Mouse (Mus musculus) forebrain, embryonic 10.5 days (tissue): ENCODE data around the gene Itpr1. TPM values are rescaled to one million over a fixed set of nuclear protein-coding genes. Genes with fewer than 3 reads are reported as not detected.

Source experiments
- DNase-seq: peaks from one replicate; pipeline ENCODE4 v3.0.0-alpha.2; 2017; ENCODE audit warnings: low spot score; ENCODE audit errors: extremely low spot score
- H3K27ac ChIP-seq: fragments of 300-500 bp; sonication (generic); 2 replicates; pipeline ENCODE4 v1.5.1; 2016; ENCODE audit warnings: mild to moderate bottlenecking
- H3K27me3 ChIP-seq: fragments of 300-500 bp; sonication (generic); 2 replicates; pipeline ENCODE4 v1.6.1; 2016; ENCODE audit warnings: mild to moderate bottlenecking; ENCODE audit not compliant: poor library complexity, severe bottlenecking
- H3K36me3 ChIP-seq: fragments of 300-500 bp; sonication (generic); replicated peaks from 2 replicates; pipeline ENCODE4 v1.6.1; 2016; ENCODE audit warnings: mild to moderate bottlenecking, moderate library complexity
- H3K4me1 ChIP-seq: fragments of 300-500 bp; sonication (generic); 2 replicates; pipeline ENCODE4 v1.6.1; 2016
- H3K4me3 ChIP-seq: fragments of 300-500 bp; sonication (generic); 2 replicates; pipeline ENCODE4 v1.5.1; 2016; ENCODE audit warnings: mild to moderate bottlenecking, moderate library complexity
- H3K9me3 ChIP-seq: fragments of 300-500 bp; sonication (generic); 2 replicates; pipeline ENCODE4 v1.6.1; 2016; ENCODE audit warnings: mild to moderate bottlenecking, moderate library complexity
- WGBS: fragments of 180-500 bp; shearing (Covaris S2); methylation state at CpG from one replicate; pipeline ENCODE4 v1.1.7; 2016; 5-methylcytosine and 5-hydroxymethylcytosine counted together
- polyA plus RNA-seq: library from polyadenylated mRNA; unstranded; fragments of >200 nt; fragmentation: Nextera tagmentation; extraction: Ambion mirVana; gene quantifications from 2 replicates; pipeline ENCODE4 v1.2.1, GENCODE M21; 2016

The Itpr1 gene
- polyA plus RNA-seq, 1 experiment from 2014 or later, result 11.6 TPM

GRCm38 (mm10) chr6:108512097-108512496 lies 299.2 kb downstream of the Itpr1 start:
- no peak overlapping the region for H3K4me3 ChIP-seq
- H3K9me3 ChIP-seq, result no peaks in the 10 kb centered on the region
- WGBS, result 71% methylated on average over 3 of the region's 3 CpGs
- no peak overlapping the region for H3K27ac ChIP-seq
- peaks cover 17% of the 10 kb centered on the region for H3K36me3 ChIP-seq
- no peaks in the 10 kb centered on the region for H3K27me3 ChIP-seq
- DNase-seq, result no peak
- H3K4me1 ChIP-seq, result peaks cover 6% of the 10 kb centered on the region; the same call in 1 of the 2 replicates

GRCm38 (mm10) chr6:108512994-108513393 lies 300.1 kb downstream of the Itpr1 start:
- H3K4me1 ChIP-seq, result peaks cover under 1% of the 10 kb centered on the region; the same call in 1 of the 2 replicates
- no peak overlapping the region for H3K27ac ChIP-seq
- H3K4me3 ChIP-seq, result no peak overlapping the region
- no peaks in the 10 kb centered on the region for H3K9me3 ChIP-seq
- H3K36me3 ChIP-seq, result peaks cover 21% of the 10 kb centered on the region
- 92% methylated on average over 9 of the region's 9 CpGs for WGBS
- no peaks in the 10 kb centered on the region for H3K27me3 ChIP-seq
- DNase-seq, result no peak

GRCm38 (mm10) chr6:108516248-108516647 lies 303.4 kb downstream of the Itpr1 start:
- Histone ChIP-seq H3K4me3 (no peak overlapping the region), H3K27me3 (no peaks in the 10 kb centered on the region), H3K9me3 (no peaks in the 10 kb centered on the region), H3K27ac (no peak overlapping the region), H3K4me1 (no peaks in the 10 kb centered on the region), H3K36me3 (peaks cover 29% of the 10 kb centered on the region)
- no peak for DNase-seq
- WGBS, result 95% methylated on average over 1 of the region's 1 CpGs

GRCm38 (mm10) chr6:108517241-108517981 lies 304.5 kb downstream of the Itpr1 start:
- Histone ChIP-seq H3K36me3 (peaks cover 29% of the 10 kb centered on the region), H3K27ac (no peak overlapping the region), H3K27me3 (no peaks in the 10 kb centered on the region), H3K4me3 (no peak overlapping the region), H3K4me1 (no peaks in the 10 kb centered on the region), H3K9me3 (no peaks in the 10 kb centered on the region)
- no peak for DNase-seq
- 88% methylated on average over 12 of the region's 12 CpGs for WGBS

GRCm38 (mm10) chr6:108517986-108518385 lies 305.1 kb downstream of the Itpr1 start:
- no peak for DNase-seq
- no peak overlapping the region for H3K27ac ChIP-seq

GRCm38 (mm10) chr6:108518552-108518951 lies 305.7 kb downstream of the Itpr1 start:
- Histone ChIP-seq H3K4me1 (no peaks in the 10 kb centered on the region), H3K27me3 (no peaks in the 10 kb centered on the region), H3K36me3 (peaks cover 37% of the 10 kb centered on the region), H3K27ac (no peak overlapping the region), H3K4me3 (no peak overlapping the region), H3K9me3 (no peaks in the 10 kb centered on the region)
- DNase-seq, result no peak
- 90% methylated on average over 14 of the region's 14 CpGs for WGBS

More at GRCm38 (mm10) chr6:108517986-108518385, 305.1 kb downstream of the Itpr1 start:
- no peaks in the 10 kb centered on the region for H3K9me3 ChIP-seq
- no peaks in the 10 kb centered on the region for H3K27me3 ChIP-seq
- H3K4me1 ChIP-seq, result no peaks in the 10 kb centered on the region
- peaks cover 32% of the 10 kb centered on the region for H3K36me3 ChIP-seq
- H3K4me3 ChIP-seq, result no peak overlapping the region
- 89% methylated on average over 1 of the region's 1 CpGs for WGBS

GRCm38 (mm10) chr6:108519327-108519726 lies 306.4 kb downstream of the Itpr1 start:
- H3K9me3 ChIP-seq, result no peaks in the 10 kb centered on the region
- no peak overlapping the region for H3K27ac ChIP-seq
- no peak for DNase-seq
- 92% methylated on average over 9 of the region's 9 CpGs for WGBS
- H3K27me3 ChIP-seq, result no peaks in the 10 kb centered on the region
- peaks cover 45% of the 10 kb centered on the region for H3K36me3 ChIP-seq
- no peaks in the 10 kb centered on the region for H3K4me1 ChIP-seq
- no peak overlapping the region for H3K4me3 ChIP-seq

- Histone ChIP-seq H3K4me3 (no peak overlapping the region), H3K9me3 (no peaks in the 10 kb centered on the region), H3K36me3 (peaks cover 43% of the 10 kb centered on the region), H3K27me3 (no peaks in the 10 kb centered on the region), H3K27ac (no peak overlapping the region), H3K4me1 (no peaks in the 10 kb centered on the region)
- DNase-seq, result no peak
- WGBS, result 90% methylated on average over 16 of the region's 16 CpGs
These were observed 311.2 kb downstream of the Itpr1 start for GRCm38 (mm10) chr6:108523956-108524616.

- Histone ChIP-seq H3K4me3 (no peak overlapping the region), H3K27me3 (no peaks in the 10 kb centered on the region), H3K27ac (no peak overlapping the region), H3K9me3 (no peaks in the 10 kb centered on the region), H3K36me3 (peaks cover 38% of the 10 kb centered on the region), H3K4me1 (no peaks in the 10 kb centered on the region)
- DNase-seq, result no peak
- WGBS, result 91% methylated on average over 10 of the region's 10 CpGs
These were observed 311.7 kb downstream of the Itpr1 start for GRCm38 (mm10) chr6:108524617-108525010.

GRCm38 (mm10) chr6:108527560-108527959 lies 314.7 kb downstream of the Itpr1 start:
- no peaks in the 10 kb centered on the region for H3K9me3 ChIP-seq
- no peak for DNase-seq
- H3K4me3 ChIP-seq, result no peak overlapping the region
- peaks cover 24% of the 10 kb centered on the region for H3K4me1 ChIP-seq
- WGBS, result 88% methylated on average over 3 of the region's 3 CpGs
- H3K27ac ChIP-seq, result no peak overlapping the region
- peaks cover 34% of the 10 kb centered on the region for H3K36me3 ChIP-seq
- H3K27me3 ChIP-seq, result no peaks in the 10 kb centered on the region

- Histone ChIP-seq H3K9me3 (no peaks in the 10 kb centered on the region), H3K27me3 (no peaks in the 10 kb centered on the region), H3K27ac (no peak overlapping the region; the same call in 1 of the 2 replicates), H3K4me3 (no peak overlapping the region), H3K4me1 (peaks cover 24% of the 10 kb centered on the region), H3K36me3 (peaks cover 31% of the 10 kb centered on the region)
- DNase-seq, result no peak
These were observed 315.1 kb downstream of the Itpr1 start for GRCm38 (mm10) chr6:108527993-108528392.

GRCm38 (mm10) chr6:108529150-108529549 lies 316.3 kb downstream of the Itpr1 start:
- Histone ChIP-seq H3K4me3 (no peak overlapping the region), H3K27ac (no peak overlapping the region), H3K27me3 (no peaks in the 10 kb centered on the region), H3K9me3 (no peaks in the 10 kb centered on the region), H3K36me3 (peaks cover 20% of the 10 kb centered on the region), H3K4me1 (peaks cover 24% of the 10 kb centered on the region)
- DNase-seq, result no peak
- 89% methylated on average over 3 of the region's 3 CpGs for WGBS

GRCm38 (mm10) chr6:108530781-108531323 lies 318.0 kb downstream of the Itpr1 start:
- 23% methylated on average over 6 of the region's 6 CpGs for WGBS
- peaks cover 10% of the 10 kb centered on the region; the same call in 1 of the 2 replicates for H3K36me3 ChIP-seq
- H3K4me1 ChIP-seq, result peaks cover 24% of the 10 kb centered on the region
- peak overlapping the region; percentile 65; the same call in 1 of the 2 replicates for H3K27ac ChIP-seq
- no peaks in the 10 kb centered on the region for H3K27me3 ChIP-seq
- H3K4me3 ChIP-seq, result no peak overlapping the region
- DNase-seq, result no peak
- H3K9me3 ChIP-seq, result no peaks in the 10 kb centered on the region
